Mouse (Mus musculus): ENCODE data around the gene Herc2.

The Herc2 gene

GRCm38 (mm10) chr7:56191661-56192060, 141.7 kb downstream of the Herc2 start:
- no peak for DNase-seq (ENCODE audit: low spot score in 2 of 2)

GRCm38 (mm10) chr7:56201483-56202218, 151.7 kb downstream of the Herc2 start:
- DNase-seq (ENCODE audit: low spot score in 2 of 2), result no peak

GRCm38 (mm10) chr7:56202843-56203242, 152.8 kb downstream of the Herc2 start:
- DNase-seq (ENCODE audit: low spot score in 2 of 2), result no peak

- no peak for DNase-seq (ENCODE audit: low spot score in 2 of 2)
Observed at GRCm38 (mm10) chr7:56203286-56203685, 153.3 kb downstream of the Herc2 start.

- DNase-seq (ENCODE audit: low spot score in 2 of 2), result no peak
Observed at GRCm38 (mm10) chr7:56204877-56205276, 154.9 kb downstream of the Herc2 start.

- no peak for DNase-seq (ENCODE audit: low spot score in 2 of 2)
Observed at GRCm38 (mm10) chr7:56220811-56221210, 170.8 kb downstream of the Herc2 start.

- no peak for DNase-seq (ENCODE audit: low spot score in 2 of 2)
Observed at GRCm38 (mm10) chr7:56235794-56236423, 185.9 kb downstream of the Herc2 start.

- DNase-seq (ENCODE audit: low spot score in 2 of 2), result no peak
Observed at GRCm38 (mm10) chr7:56236617-56237016, 186.6 kb downstream of the Herc2 start.

- no peak for DNase-seq (ENCODE audit: low spot score in 2 of 2)
Observed at GRCm38 (mm10) chr7:56239543-56239942, 189.5 kb downstream of the Herc2 start, which contains the start of gene Oca2. Oca2 (plus strand) TSS chr7:56239760.

- DNase-seq (ENCODE audit: low spot score in 2 of 2), result no peak
Observed at GRCm38 (mm10) chr7:56254568-56254967, 204.6 kb downstream of the Herc2 start.

- DNase-seq (ENCODE audit: low spot score in 2 of 2), result no peak
Observed at GRCm38 (mm10) chr7:56257875-56258441, 208.0 kb downstream of the Herc2 start.

- DNase-seq (ENCODE audit: low spot score in 2 of 2), result no peak
Observed at GRCm38 (mm10) chr7:56277506-56277905, 227.5 kb downstream of the Herc2 start.
